Mouse (Mus musculus): ENCODE measurements at regions not wholly inside any gene's neighbourhood (a gene's known extent, or its start where the extent isn't known, plus 50 kb on each side); places are given as distances from the start of the nearest gene placed in this dataset.
"Not testable (repeated sequence)": the region's sequence is repeated elsewhere in the genome, so short reads cannot be mapped to it uniquely, and the experiment has no call there.

DNA sequence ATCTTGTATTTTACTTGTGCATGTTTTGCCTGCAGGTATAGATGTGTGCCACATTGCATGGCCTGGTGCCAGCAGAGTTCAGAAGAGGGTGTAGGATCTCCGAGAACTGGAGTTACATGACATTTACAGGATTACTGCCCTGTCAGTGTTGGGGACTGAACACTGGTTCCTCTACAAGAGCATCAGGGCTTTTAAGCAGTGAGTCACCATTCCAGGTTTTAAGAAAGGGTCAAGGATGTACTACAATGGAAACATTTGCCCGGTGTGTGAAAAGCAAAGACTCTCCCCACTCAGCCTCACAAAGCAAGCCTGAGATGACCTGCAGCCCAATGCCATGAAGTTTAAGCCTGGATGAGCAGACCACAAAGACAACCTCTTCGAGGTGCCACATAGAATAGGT, 137.0 kb downstream of the Srek1 start:
- Histone ChIP-seq H3K4me3 (ENCODE audit: low read depth, low read length) (no peak overlapping the region), H3K36me3 (ENCODE audit: control insufficient read depth, insufficient read depth, low read length) (no peaks in the 10 kb centered on the region), H3K27me3 (ENCODE audit: control insufficient read depth, insufficient read depth, low read length) (no peaks in the 10 kb centered on the region), H3K4me2 (replicated peaks; ENCODE audit: low read depth) (no peak overlapping the region), H3K4me1 (replicated peaks; ENCODE audit: control insufficient read depth, insufficient read depth) (no peaks in the 10 kb centered on the region), H3K27ac (replicated peaks) (no peak overlapping the region), H3K9ac (ENCODE audit: low read length) (no peak overlapping the region), H3K9me3 (ENCODE audit: control insufficient read depth, low read length) (no peaks in the 10 kb centered on the region)
- 69% methylated on average over 3 of the region's 3 CpGs for WGBS
- ATAC-seq (ENCODE audit: low FRiP score, low TSS enrichment) (no peak), DNase-seq (ENCODE audit: low spot score) (no peak)
- TF ChIP-seq EP300 (optimal IDR thresholded peaks at IDR 0.05) (no peak), CTCF (IDR thresholded peaks at IDR 0.05; ENCODE audit: low read depth) (no peak)

DNA sequence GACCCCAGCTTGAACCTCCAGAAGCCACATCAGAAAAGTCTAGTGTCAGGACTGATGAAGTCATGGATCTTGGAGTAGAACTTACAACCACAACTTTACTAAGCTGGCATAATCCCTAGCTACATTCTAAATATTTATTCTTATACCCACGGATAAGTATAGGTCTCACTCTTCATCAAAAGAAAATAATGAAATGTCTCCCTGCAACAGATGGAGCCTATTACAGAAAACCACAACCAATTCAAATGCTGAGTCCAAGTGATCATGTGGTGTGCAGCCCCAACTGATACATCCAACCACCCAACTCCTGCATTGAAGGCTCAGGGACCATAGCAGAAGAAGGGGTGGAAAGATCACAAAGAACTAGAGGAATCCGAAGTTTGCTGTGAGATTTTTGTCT, 137.8 kb downstream of the Srek1 start:
- WGBS = 63% methylated on average over 2 of the region's 2 CpGs
- TF ChIP-seq CTCF (IDR thresholded peaks at IDR 0.05; ENCODE audit: low read depth) (no peak), EP300 (optimal IDR thresholded peaks at IDR 0.05) (no peak)
- Histone ChIP-seq H3K36me3 (ENCODE audit: control insufficient read depth, insufficient read depth, low read length) (no peaks in the 10 kb centered on the region), H3K4me3 (ENCODE audit: low read depth, low read length) (no peak overlapping the region), H3K27me3 (ENCODE audit: control insufficient read depth, insufficient read depth, low read length) (no peaks in the 10 kb centered on the region), H3K9ac (ENCODE audit: low read length) (no peak overlapping the region), H3K27ac (replicated peaks) (no peak overlapping the region), H3K4me2 (replicated peaks; ENCODE audit: low read depth) (no peak overlapping the region), H3K4me1 (replicated peaks; ENCODE audit: control insufficient read depth, insufficient read depth) (no peaks in the 10 kb centered on the region), H3K9me3 (ENCODE audit: control insufficient read depth, low read length) (no peaks in the 10 kb centered on the region)
- ATAC-seq (ENCODE audit: low FRiP score, low TSS enrichment) (no peak), DNase-seq (ENCODE audit: low spot score) (no peak)

- 76% methylated on average over 2 of the region's 2 CpGs for WGBS
- Histone ChIP-seq H3K9me3 (ENCODE audit: control insufficient read depth, low read length) (no peaks in the 10 kb centered on the region), H3K27ac (replicated peaks) (no peak overlapping the region), H3K4me3 (ENCODE audit: low read depth, low read length) (no peak overlapping the region), H3K9ac (ENCODE audit: low read length) (no peak overlapping the region), H3K4me2 (replicated peaks; ENCODE audit: low read depth) (no peak overlapping the region), H3K27me3 (ENCODE audit: control insufficient read depth, insufficient read depth, low read length) (no peaks in the 10 kb centered on the region), H3K4me1 (replicated peaks; ENCODE audit: control insufficient read depth, insufficient read depth) (no peaks in the 10 kb centered on the region), H3K36me3 (ENCODE audit: control insufficient read depth, insufficient read depth, low read length) (no peaks in the 10 kb centered on the region)
- no peak for TF ChIP-seq CTCF (IDR thresholded peaks at IDR 0.05; ENCODE audit: low read depth)
- no peak for TF ChIP-seq EP300 (optimal IDR thresholded peaks at IDR 0.05)
- no peak for DNase-seq (ENCODE audit: low spot score)
- no peak for ATAC-seq (ENCODE audit: low FRiP score, low TSS enrichment)
Measured at GRCm38 (mm10) chr13:103623810-103624209, 150.6 kb downstream of the Srek1 start.

DNA sequence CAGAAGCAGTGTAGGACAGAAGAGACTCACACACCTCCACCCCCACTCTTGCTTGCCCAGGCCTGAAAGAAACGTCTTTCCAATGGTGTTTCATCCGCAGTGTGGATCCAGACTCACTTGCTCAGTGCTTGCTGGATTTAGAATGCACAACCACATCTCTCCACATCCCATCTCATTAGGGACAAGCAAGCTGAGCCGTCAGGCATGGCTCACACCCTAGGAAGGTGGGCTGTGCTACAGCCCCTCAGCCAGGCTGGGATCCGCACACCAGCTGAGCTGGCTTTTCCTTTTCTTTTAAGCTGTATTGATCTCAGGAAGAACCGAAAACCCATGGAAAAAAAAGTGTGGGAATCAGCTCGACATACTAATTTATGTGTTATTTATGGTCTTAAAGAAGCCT, 151.1 kb downstream of the Srek1 start:
- no peak for ATAC-seq (ENCODE audit: low FRiP score, low TSS enrichment)
- Histone ChIP-seq H3K4me1 (replicated peaks; ENCODE audit: control insufficient read depth, insufficient read depth) (no peaks in the 10 kb centered on the region), H3K9me3 (ENCODE audit: control insufficient read depth, low read length) (no peaks in the 10 kb centered on the region), H3K36me3 (ENCODE audit: control insufficient read depth, insufficient read depth, low read length) (no peaks in the 10 kb centered on the region), H3K9ac (ENCODE audit: low read length) (no peak overlapping the region), H3K27ac (replicated peaks) (no peak overlapping the region), H3K4me2 (replicated peaks; ENCODE audit: low read depth) (no peak overlapping the region), H3K4me3 (ENCODE audit: low read depth, low read length) (no peak overlapping the region), H3K27me3 (ENCODE audit: control insufficient read depth, insufficient read depth, low read length) (no peaks in the 10 kb centered on the region)
- TF ChIP-seq EP300 (optimal IDR thresholded peaks at IDR 0.05) (no peak), CTCF (IDR thresholded peaks at IDR 0.05; ENCODE audit: low read depth) (no peak)
- no peak for DNase-seq (ENCODE audit: low spot score)
- WGBS = 74% methylated on average over 6 of the region's 6 CpGs

GRCm38 (mm10) chr13:103622324-103622723, 152.1 kb downstream of the Srek1 start:
- 36% methylated on average over 5 of the region's 5 CpGs for WGBS
- DNase-seq (ENCODE audit: low spot score) = no peak
- no peak for TF ChIP-seq CTCF (IDR thresholded peaks at IDR 0.05; ENCODE audit: low read depth)
- no peak for TF ChIP-seq EP300 (optimal IDR thresholded peaks at IDR 0.05)

GRCm38 (mm10) chr13:103620958-103621357, 153.4 kb downstream of the Srek1 start:
- 87% methylated on average over 5 of the region's 5 CpGs for WGBS
- not testable (repeated sequence) for H3K27ac ChIP-seq (replicated peaks); H3K4me3 ChIP-seq (ENCODE audit: low read depth, low read length); H3K9me3 ChIP-seq (ENCODE audit: control insufficient read depth, low read length); H3K4me2 ChIP-seq (replicated peaks; ENCODE audit: low read depth); H3K36me3 ChIP-seq (ENCODE audit: control insufficient read depth, insufficient read depth, low read length); H3K4me1 ChIP-seq (replicated peaks; ENCODE audit: control insufficient read depth, insufficient read depth); H3K9ac ChIP-seq (ENCODE audit: low read length); DNase-seq (ENCODE audit: low spot score); H3K27me3 ChIP-seq (ENCODE audit: control insufficient read depth, insufficient read depth, low read length); ATAC-seq (ENCODE audit: low FRiP score, low TSS enrichment)

More at GRCm38 (mm10) chr13:103622324-103622723, 152.1 kb downstream of the Srek1 start:
- Histone ChIP-seq H3K4me1 (replicated peaks; ENCODE audit: control insufficient read depth, insufficient read depth) (no peaks in the 10 kb centered on the region), H3K4me2 (replicated peaks; ENCODE audit: low read depth) (no peak overlapping the region), H3K27me3 (ENCODE audit: control insufficient read depth, insufficient read depth, low read length) (no peaks in the 10 kb centered on the region), H3K4me3 (ENCODE audit: low read depth, low read length) (no peak overlapping the region), H3K36me3 (ENCODE audit: control insufficient read depth, insufficient read depth, low read length) (no peaks in the 10 kb centered on the region), H3K9me3 (ENCODE audit: control insufficient read depth, low read length) (no peaks in the 10 kb centered on the region), H3K27ac (replicated peaks) (no peak overlapping the region), H3K9ac (ENCODE audit: low read length) (no peak overlapping the region)
- ATAC-seq (ENCODE audit: low FRiP score, low TSS enrichment) = no peak
